Mouse (Mus musculus) liver, embryonic 16.5 days (tissue): ENCODE data around the gene Vps41. TPM values are rescaled to one million over a fixed set of nuclear protein-coding genes. Genes with fewer than 3 reads are reported as not detected.
A peak's percentile ranks its signal among the peaks of the same experiment; 100 is the strongest.

ENCODE experiments used
- ATAC-seq: fragments of 200-750 bp; cut with Nextera tagmentation; 2 replicates; pipeline ENCODE4 v1.8.0; 2017; ENCODE audit warnings: low read depth, mild to moderate bottlenecking, moderate number of reproducible peaks, moderate library complexity
- H3K27ac ChIP-seq: fragments of 300-500 bp; sonication (generic); 2 replicates; pipeline ENCODE4 v1.5.1; 2014; ENCODE audit warnings: mild to moderate bottlenecking, low read length
- H3K27me3 ChIP-seq: fragments of 300-500 bp; sonication (generic); 2 replicates; pipeline ENCODE4 v1.6.1; 2014; ENCODE audit warnings: low read depth, low read length, mixed read lengths; ENCODE audit not compliant: control insufficient read depth, insufficient read depth
- H3K36me3 ChIP-seq: fragments of 300-500 bp; sonication (generic); 2 replicates; pipeline ENCODE4 v1.6.1; 2014; ENCODE audit warnings: mild to moderate bottlenecking; ENCODE audit not compliant: control insufficient read depth, insufficient read depth
- H3K4me1 ChIP-seq: fragments of 300-500 bp; sonication (generic); 2 replicates; pipeline ENCODE4 v1.6.1; 2014; ENCODE audit warnings: low read depth, low read length, mixed read lengths; ENCODE audit not compliant: control insufficient read depth
- H3K4me2 ChIP-seq: fragments of 300-500 bp; sonication (generic); 2 replicates; pipeline ENCODE4 v1.6.1; 2014; ENCODE audit warnings: low read depth, low read length, mixed read lengths
- H3K4me3 ChIP-seq: fragments of 300-500 bp; sonication (generic); 2 replicates; pipeline ENCODE4 v1.5.1; 2014; ENCODE audit warnings: low read depth, mild to moderate bottlenecking, low read length
- H3K9ac ChIP-seq: fragments of 300-500 bp; sonication (generic); 2 replicates; pipeline ENCODE4 v1.6.1; 2014; ENCODE audit warnings: low read depth, low read length
- H3K9me3 ChIP-seq: fragments of 300-500 bp; sonication (generic); replicated peaks from 2 replicates; pipeline ENCODE4 v1.6.1; 2016; ENCODE audit warnings: low read length; ENCODE audit not compliant: control insufficient read depth
- whole genome bisulfite sequencing: fragments of 180-500 bp; shearing (Covaris S2); extraction: QIAGEN DNeasy Blood & Tissue Kit; methylation state at CpG from one replicate; pipeline ENCODE4 v1.1.7; 2014; ENCODE audit not compliant: insufficient replicate concordance; 5-methylcytosine and 5-hydroxymethylcytosine counted together
- polyA plus RNA-seq: library from polyadenylated mRNA; unstranded; fragments of >200 nt; fragmentation: Nextera tagmentation; extraction: Ambion mirVana; gene quantifications from 2 replicates; pipeline ENCODE4 v1.2.1, GENCODE M21; 2015

Gene Vps41
- polyA plus RNA-seq, 1 experiment from 2014 or later: 20.4 TPM

- Histone ChIP-seq H3K27me3 (no peaks in the 10 kb centered on the region), H3K4me2 (no peak overlapping the region), H3K9me3 (no peaks in the 10 kb centered on the region), H3K4me1 (no peaks in the 10 kb centered on the region), H3K4me3 (no peak overlapping the region), H3K9ac (no peak overlapping the region), H3K27ac (no peak overlapping the region), H3K36me3 (no peaks in the 10 kb centered on the region)
- WGBS: 71% methylated on average over 5 of the region's 5 CpGs
- ATAC-seq: 0 out of 2 replicates have a peak, but pooled peaks have one; percentile 27
Observed at GRCm38 (mm10) chr13:18868825-18869224, 151.7 kb downstream of the Vps41 start.

- Histone ChIP-seq H3K4me2 (no peak overlapping the region), H3K9me3 (no peaks in the 10 kb centered on the region), H3K9ac (no peak overlapping the region), H3K4me3 (no peak overlapping the region), H3K27ac (no peak overlapping the region), H3K27me3 (no peaks in the 10 kb centered on the region), H3K4me1 (no peaks in the 10 kb centered on the region), H3K36me3 (no peaks in the 10 kb centered on the region)
- ATAC-seq: no peak
- WGBS: 42% methylated on average over 7 of the region's 7 CpGs
Observed at GRCm38 (mm10) chr13:18875321-18875720, 158.2 kb downstream of the Vps41 start.

- H3K9me3 ChIP-seq: no peaks in the 10 kb centered on the region
- no peaks in the 10 kb centered on the region for H3K36me3 ChIP-seq
- no peak for ATAC-seq
- WGBS: 70% methylated on average over 9 of the region's 9 CpGs
- no peaks in the 10 kb centered on the region for H3K4me1 ChIP-seq
- no peak overlapping the region for H3K4me3 ChIP-seq
- H3K27ac ChIP-seq: no peak overlapping the region
- H3K9ac ChIP-seq: no peak overlapping the region
- H3K4me2 ChIP-seq: no peak overlapping the region
- H3K27me3 ChIP-seq: no peaks in the 10 kb centered on the region
Observed at GRCm38 (mm10) chr13:18892910-18893309, 175.8 kb downstream of the Vps41 start.

- Histone ChIP-seq H3K27me3 (no peaks in the 10 kb centered on the region), H3K4me1 (no peaks in the 10 kb centered on the region), H3K4me2 (no peak overlapping the region), H3K9me3 (no peaks in the 10 kb centered on the region), H3K36me3 (no peaks in the 10 kb centered on the region), H3K9ac (no peak overlapping the region), H3K27ac (no peak overlapping the region), H3K4me3 (no peak overlapping the region)
- no peak for ATAC-seq
- 56% methylated on average over 3 of the region's 3 CpGs for WGBS
Observed at GRCm38 (mm10) chr13:18896789-18897188, 179.7 kb downstream of the Vps41 start.

- Histone ChIP-seq H3K36me3 (no peaks in the 10 kb centered on the region), H3K4me2 (no peak overlapping the region), H3K9me3 (no peaks in the 10 kb centered on the region), H3K27me3 (no peaks in the 10 kb centered on the region), H3K4me3 (no peak overlapping the region), H3K4me1 (no peaks in the 10 kb centered on the region), H3K27ac (no peak overlapping the region), H3K9ac (no peak overlapping the region)
- WGBS: 62% methylated on average over 6 of the region's 6 CpGs
- ATAC-seq: no peak
Observed at GRCm38 (mm10) chr13:18903623-18904022, 186.5 kb downstream of the Vps41 start.

- Histone ChIP-seq H3K4me2 (no peak overlapping the region), H3K9ac (no peak overlapping the region), H3K4me1 (no peaks in the 10 kb centered on the region), H3K27me3 (no peaks in the 10 kb centered on the region), H3K27ac (no peak overlapping the region), H3K36me3 (no peaks in the 10 kb centered on the region), H3K4me3 (no peak overlapping the region), H3K9me3 (no peaks in the 10 kb centered on the region)
- ATAC-seq: no peak
- 62% methylated on average over 4 of the region's 4 CpGs for WGBS
Observed at GRCm38 (mm10) chr13:18914774-18915173, 197.7 kb downstream of the Vps41 start.

Other genes with a start within 250 kb of the Vps41 start
- 0.11 and 0.14 TPM in 2 replicates for gene Amph, start 230.9 kb downstream of the Vps41 start, polyA plus RNA-seq